Mouse (Mus musculus) ES-E14 (cell line): ENCODE data around the gene Bcl7a. TPM values are rescaled to one million over a fixed set of nuclear protein-coding genes. Genes with fewer than 3 reads are reported as not detected.

Experiments
- DNase-seq: peaks from one replicate; pipeline ENCODE4 v3.0.0-alpha.2; 2013; ENCODE audit warnings: low read depth, low spot score
- H3K27ac ChIP-seq: 2 replicates; pipeline ENCODE4 v1.5.1; 2012; ENCODE audit warnings: low read depth, mild to moderate bottlenecking, low read length, moderate library complexity, mixed read lengths; ENCODE audit not compliant: poor library complexity, insufficient read depth, severe bottlenecking
- H3K36me3 ChIP-seq: 2 replicates; pipeline ENCODE4 v1.6.1; 2012; ENCODE audit warnings: mild to moderate bottlenecking, low read length, moderate library complexity, mixed read lengths; ENCODE audit not compliant: control insufficient read depth, poor library complexity, insufficient read depth, severe bottlenecking
- H3K4me1 ChIP-seq, 2 experiments: fragments of 150-350 bp in 1 of 2; sonication (generic) in 1 of 2; 2 replicates each; pipeline ENCODE4 v1.6.1; 2012; ENCODE audit warnings: low read length in 2 of 2, mild to moderate bottlenecking in 1 of 2, mixed read lengths in 1 of 2; ENCODE audit not compliant: control insufficient read depth in 2 of 2, insufficient read depth in 2 of 2, poor library complexity in 1 of 2
- H3K4me3 ChIP-seq, 2 experiments: fragments of 150-350 bp in 1 of 2; sonication (generic) in 1 of 2; 2 replicates each; pipeline ENCODE4 v1.5.1; 2012; ENCODE audit warnings: low read length in 2 of 2, low read depth in 1 of 2, mild to moderate bottlenecking in 1 of 2, mixed read lengths in 1 of 2; ENCODE audit not compliant: insufficient read depth in 1 of 2, poor library complexity in 1 of 2, severe bottlenecking in 1 of 2
- H3K9ac ChIP-seq: 2 replicates; pipeline ENCODE4 v1.6.1; 2012; ENCODE audit warnings: low read depth, mild to moderate bottlenecking, low read length, mixed read lengths; ENCODE audit not compliant: poor library complexity, insufficient read depth, severe bottlenecking
- H3K9me3 ChIP-seq: fragments of 150-350 bp; sonication (generic); 2 replicates; pipeline ENCODE4 v1.6.1; 2012; ENCODE audit warnings: low read depth, mild to moderate bottlenecking, low read length; ENCODE audit not compliant: control insufficient read depth, insufficient read depth
- CHD2 ChIP-seq: IDR thresholded peaks from 2 replicates; pipeline ENCODE4 v1.6.1; 2014; ENCODE audit warnings: mild to moderate bottlenecking, low read depth, low read length, inconsistent platforms
- HCFC1 ChIP-seq: IDR thresholded peaks from 2 replicates; pipeline ENCODE4 v1.6.1; 2012; ENCODE audit warnings: low read length, inconsistent platforms, borderline replicate concordance; ENCODE audit not compliant: insufficient read depth
- MAFK ChIP-seq: IDR thresholded peaks from 2 replicates; pipeline ENCODE4 v1.6.1; 2014; ENCODE audit warnings: mild to moderate bottlenecking, low read depth, low read length, inconsistent platforms; ENCODE audit not compliant: insufficient read depth
- ZC3H11A ChIP-seq: IDR thresholded peaks from 2 replicates; pipeline ENCODE4 v1.6.1; 2012; ENCODE audit warnings: low read depth, mild to moderate bottlenecking, inconsistent platforms, low read length, borderline replicate concordance
- ZNF384 ChIP-seq: IDR thresholded peaks from 2 replicates; pipeline ENCODE4 v1.6.1; 2012; ENCODE audit warnings: low read depth, low read length, inconsistent platforms
- in situ Hi-C, 2 experiments: fragments of 600-800 bp; cut with MboI; formaldehyde crosslinking; loops; one replicate each; pipeline ENCODE4 v1.15.1; 2025; ENCODE audit warnings: low sequenced_read_pairs in 2 of 2, inconsistent platforms in 1 of 2; ENCODE audit not compliant: unreplicated experiment in 2 of 2
- total RNA-seq: library from RNA; depleted of rRNA; stranded (reverse); fragments of 300-350 nt; gene quantifications from 2 replicates; pipeline ENCODE4 v1.2.3, GENCODE M21; 2012

Bcl7a gene
- total RNA-seq, 1 experiment = 8.0 TPM

DNA sequence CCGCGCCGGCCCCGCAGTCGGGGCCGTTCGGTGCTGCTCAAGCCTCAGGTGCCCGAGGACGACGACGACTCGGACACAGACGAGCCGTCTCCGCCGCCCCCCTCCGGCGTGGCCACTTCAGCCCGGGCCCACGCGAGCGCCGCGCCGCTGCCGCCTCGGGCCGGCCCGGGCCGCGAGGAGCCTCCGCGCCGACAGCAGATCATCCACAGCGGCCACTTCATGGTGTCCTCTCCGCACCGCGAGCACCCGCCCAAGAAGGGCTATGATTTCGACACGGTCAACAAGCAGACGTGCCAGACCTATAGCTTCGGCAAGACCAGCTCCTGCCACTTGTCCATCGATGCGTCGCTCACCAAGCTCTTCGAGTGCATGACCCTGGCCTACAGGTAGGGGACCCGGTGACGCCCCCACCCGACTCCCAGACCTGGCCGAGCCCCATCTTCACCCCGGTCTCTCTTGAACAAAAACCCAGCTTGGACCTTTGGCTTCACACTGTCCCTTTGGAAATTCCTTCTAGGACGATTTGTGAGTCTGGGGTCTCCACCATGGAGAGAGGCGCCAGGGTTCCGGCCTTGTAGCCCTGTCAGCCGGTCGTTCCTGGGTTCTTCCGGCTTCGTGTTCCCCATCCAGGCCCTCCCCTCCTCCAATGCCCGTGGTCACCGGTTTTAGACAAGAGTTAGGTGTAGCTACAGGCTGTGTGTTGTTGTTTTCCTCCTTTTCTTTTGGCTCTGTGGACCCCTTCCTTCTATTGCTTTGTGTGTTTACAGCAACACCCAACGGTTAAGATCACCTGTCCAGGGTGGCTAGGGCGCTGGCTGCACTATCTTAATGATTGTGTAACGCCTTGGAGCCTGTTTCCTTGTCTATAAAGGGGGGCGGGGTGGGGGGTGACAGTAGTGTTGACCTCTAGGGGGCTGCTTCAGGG is 51.6 kb downstream of the Bcl7a start:
- in situ Hi-C loops = no loop called here
- TF ChIP-seq MAFK (no peak), ZC3H11A (no peak), HCFC1 (no peak), CHD2 (no peak), ZNF384 (no peak)
- DNase-seq = no peak
- Histone ChIP-seq H3K4me3 (peak overlapping the region; percentile 91 to 93), H3K36me3 (no peaks in the 10 kb centered on the region), H3K9ac (peak overlapping the region; percentile 84), H3K4me1 (peaks cover 5 to 12% of the 10 kb centered on the region in 2 experiments; a peak in 2 of 4 replicates), H3K9me3 (no peaks in the 10 kb centered on the region), H3K27ac (no peak overlapping the region)

DNA sequence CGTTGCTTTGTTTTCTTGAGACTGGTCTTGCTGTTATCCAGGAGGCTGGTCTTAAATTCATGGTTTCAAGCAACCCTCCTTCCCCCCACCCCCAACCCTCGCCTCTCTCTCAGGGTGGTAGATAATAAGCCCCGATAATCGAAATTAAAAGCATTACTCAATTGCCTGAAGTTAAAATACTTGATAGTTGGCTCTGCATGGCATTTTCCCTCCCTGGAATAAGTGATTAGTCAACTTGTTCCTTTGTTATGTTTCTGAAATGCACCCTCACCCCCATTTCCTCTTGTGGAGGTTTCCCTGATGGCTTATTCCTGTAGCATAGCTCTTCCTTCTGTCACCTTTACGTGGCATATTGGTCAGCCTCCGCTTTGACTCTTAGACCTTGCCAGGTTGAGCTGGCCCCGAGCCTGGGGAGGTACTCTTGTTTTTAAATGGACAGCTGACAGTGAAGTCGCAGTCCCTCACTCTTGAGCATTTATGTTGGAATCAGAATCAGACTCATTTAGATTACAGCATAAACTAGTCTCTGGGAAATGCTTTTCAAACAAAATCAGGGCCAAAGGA is 53.3 kb downstream of the Bcl7a start:
- TF ChIP-seq ZNF384 = no peak
- no peak for TF ChIP-seq CHD2
- no peak overlapping the region for H3K27ac ChIP-seq
- H3K36me3 ChIP-seq = no peaks in the 10 kb centered on the region
- peaks cover 0 to 9% of the 10 kb centered on the region in 2 experiments; a peak in 1 of 4 replicates for H3K4me1 ChIP-seq
- H3K4me3 ChIP-seq = no peak overlapping the region
- in situ Hi-C loops = no loop called here
- no peak overlapping the region for H3K9ac ChIP-seq
- H3K9me3 ChIP-seq = no peaks in the 10 kb centered on the region
- no peak for DNase-seq

DNA sequence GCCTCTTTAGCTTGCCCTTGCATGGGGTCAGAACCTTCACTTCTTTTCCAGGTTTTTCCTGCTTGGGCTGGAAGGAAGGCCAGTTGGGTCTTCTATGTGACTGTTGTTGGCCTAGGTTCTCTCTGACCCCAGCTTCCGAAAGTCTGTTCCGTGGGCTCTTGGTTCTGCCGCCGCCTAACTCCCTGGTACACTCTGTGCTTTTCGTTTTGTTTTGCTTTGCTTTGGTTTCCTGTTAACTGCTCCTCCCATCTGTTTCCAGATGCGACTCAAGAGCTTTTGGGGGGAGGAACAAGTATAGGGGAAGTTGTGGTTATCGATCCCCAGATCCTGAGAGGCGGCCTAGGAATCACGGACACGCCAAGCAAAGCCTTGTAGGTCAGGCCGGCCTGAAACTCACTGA is 54.2 kb downstream of the Bcl7a start:
- Histone ChIP-seq H3K36me3 (no peaks in the 10 kb centered on the region), H3K27ac (no peak overlapping the region), H3K9ac (no peak overlapping the region; the same call in 1 of the 2 replicates), H3K9me3 (no peaks in the 10 kb centered on the region), H3K4me1 (peaks cover 0 to 9% of the 10 kb centered on the region in 2 experiments; a peak in 1 of 4 replicates), H3K4me3 (no peak overlapping the region)
- in situ Hi-C loops = no loop called here
- DNase-seq = no peak
- no peak for TF ChIP-seq MAFK

- in situ Hi-C loops = no loop called here
- no peak overlapping the region for H3K4me3 ChIP-seq
Observed at GRCm38 (mm10) chr5:123398856-123399498, 55.3 kb downstream of the Bcl7a start.

More at GRCm38 (mm10) chr5:123398856-123399498, 55.3 kb downstream of the Bcl7a start:
- peaks cover 0 to 6% of the 10 kb centered on the region in 2 experiments; a peak in 1 of 4 replicates for H3K4me1 ChIP-seq
- H3K27ac ChIP-seq = no peak overlapping the region
- TF ChIP-seq MAFK = no peak
- TF ChIP-seq ZNF384 = no peak
- no peak for TF ChIP-seq HCFC1
- no peak for TF ChIP-seq ZC3H11A
- no peak for TF ChIP-seq CHD2
- no peaks in the 10 kb centered on the region for H3K36me3 ChIP-seq
- H3K9me3 ChIP-seq = no peaks in the 10 kb centered on the region
- no peak for DNase-seq
- H3K9ac ChIP-seq = no peak overlapping the region
